Mouse (Mus musculus) left cerebral cortex, adult 11 months (tissue): ENCODE measurements around the gene Cdkl4.
"Not testable (repeated sequence)": the region's sequence is repeated elsewhere in the genome, so short reads cannot be mapped to it uniquely, and the experiment has no call there.

ENCODE experiments used
- DNase-seq: peaks from one replicate; pipeline ENCODE4 v3.0.0; 2022; ENCODE audit warnings: low spot score

Gene Cdkl4

DNA sequence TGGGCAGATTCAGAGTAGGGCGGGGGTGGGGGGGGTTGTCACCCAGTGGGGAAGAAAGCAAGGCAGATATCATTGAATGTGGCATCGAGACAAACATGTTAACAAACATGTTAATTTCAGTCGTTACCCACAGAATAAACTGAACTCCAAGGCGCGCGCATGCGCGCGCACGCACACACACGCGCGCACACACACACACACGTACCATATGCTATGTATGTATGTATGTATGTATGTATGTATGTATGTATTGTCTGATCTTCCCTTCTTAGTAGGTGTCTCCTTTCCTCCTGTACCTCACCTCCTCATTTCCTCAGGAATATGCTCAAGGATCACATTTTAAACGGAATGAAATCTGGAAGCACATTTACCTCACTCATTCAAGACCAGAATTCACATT, at the start of gene Cdkl4:
Gene Cdkl4, minus strand, starts transcription at position 175 of the 400 bp plus-strand sequence.
- DNase-seq = no peak

- no peak for DNase-seq
Observed at GRCm38 (mm10) chr17:80624979-80625378, 47.4 kb upstream of the Cdkl4 start.

DNA sequence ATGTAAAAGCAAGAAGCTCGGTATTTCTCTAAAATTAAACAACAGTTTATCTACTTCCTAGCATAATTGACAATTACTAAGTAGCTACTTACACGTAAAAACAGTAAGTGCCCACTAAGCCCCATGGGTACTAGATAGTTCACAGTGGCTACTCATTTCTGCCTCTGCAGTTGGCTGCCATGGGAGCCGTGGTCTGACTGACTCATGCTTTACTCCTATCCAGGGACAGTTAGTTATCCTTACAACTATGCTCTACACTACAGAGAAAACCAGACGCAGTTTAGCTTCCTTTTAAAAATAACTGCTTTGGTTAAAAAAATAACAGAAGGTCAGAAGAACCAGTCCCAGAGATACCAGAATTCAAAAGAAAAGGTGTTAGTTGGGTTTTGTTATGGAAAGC, 44.1 kb upstream of the Cdkl4 start:
- DNase-seq = no peak

DNA sequence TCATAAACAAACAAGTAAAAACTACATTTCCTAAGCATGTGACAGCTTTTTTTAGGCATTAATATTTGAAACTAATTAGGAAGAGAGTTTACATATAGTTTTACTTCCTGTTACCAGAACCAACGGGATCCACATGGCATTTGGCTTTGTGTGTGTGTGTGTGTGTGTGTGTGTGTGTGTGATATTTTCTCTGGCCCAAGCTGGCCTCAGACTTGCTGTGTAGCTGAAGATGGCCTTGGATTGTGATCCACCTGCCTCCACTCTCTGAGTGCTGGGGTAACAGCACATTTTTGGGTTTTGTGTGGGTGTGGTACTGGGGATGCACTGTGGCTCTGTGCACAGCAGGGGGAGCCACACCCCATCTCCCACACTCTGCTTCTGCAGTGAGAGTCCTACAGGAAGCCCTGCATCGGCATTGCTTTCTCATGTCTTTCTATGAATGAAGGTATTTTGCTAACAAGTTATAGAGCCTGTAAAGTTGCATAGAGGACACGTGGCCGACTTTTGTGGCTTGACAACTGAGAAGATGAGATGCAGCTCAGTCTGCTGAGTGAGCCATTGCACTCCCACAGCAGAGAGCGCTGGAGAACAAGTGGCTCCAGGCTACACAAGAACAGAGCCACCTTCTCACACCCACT, 43.3 kb upstream of the Cdkl4 start:
- DNase-seq = no peak

DNA sequence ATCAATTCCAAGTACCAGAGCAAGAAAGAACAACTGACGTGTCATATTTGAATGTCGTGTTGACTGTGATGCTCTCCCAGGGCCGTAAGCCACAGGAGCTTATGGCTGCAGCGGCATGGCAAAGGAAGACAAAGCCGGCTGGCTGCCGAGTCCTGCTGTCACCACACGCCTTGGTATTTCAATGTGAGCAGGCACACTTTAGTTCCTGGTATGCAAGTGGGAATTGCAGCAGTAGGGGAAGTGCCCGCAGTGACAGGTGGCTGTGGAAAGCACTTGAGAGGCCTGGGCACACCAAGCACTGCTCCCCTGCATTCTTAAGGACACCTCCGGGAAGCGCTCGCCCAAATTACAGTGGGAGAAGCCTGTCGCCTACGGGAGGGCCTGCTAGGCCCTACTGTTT, 41.9 kb upstream of the Cdkl4 start:
- no peak for DNase-seq

- DNase-seq = no peak
Observed at GRCm38 (mm10) chr17:80618890-80619289, 41.3 kb upstream of the Cdkl4 start.

GRCm38 (mm10) chr17:80603806-80604205, 26.2 kb upstream of the Cdkl4 start:
- no peak for DNase-seq

DNA sequence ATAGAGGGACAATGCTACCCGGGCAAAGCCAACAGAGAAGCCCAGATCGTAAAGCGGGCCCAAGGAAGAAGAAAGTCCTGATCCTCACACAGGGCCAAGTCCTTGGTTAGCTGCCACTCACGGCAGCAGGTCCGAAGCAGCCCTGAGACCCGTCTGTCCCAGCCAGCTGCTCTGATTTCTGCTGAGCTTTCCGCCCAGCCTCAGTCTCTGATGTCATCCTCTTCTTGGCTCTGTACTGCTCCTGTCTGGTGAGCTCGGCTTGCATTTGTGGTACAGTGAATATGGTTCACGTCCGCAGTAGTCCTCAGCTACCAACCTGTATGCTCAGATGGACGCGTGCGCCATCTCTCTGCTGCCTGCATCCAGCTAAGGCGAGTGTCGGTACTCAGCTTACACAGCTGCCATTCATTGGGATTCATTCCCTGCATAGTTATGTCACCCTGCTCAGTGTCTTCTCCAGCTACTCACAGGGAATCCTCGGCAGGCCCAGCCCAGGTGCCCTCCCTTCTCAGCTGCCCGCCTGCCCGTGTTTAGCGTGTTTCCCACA, 25.5 kb upstream of the Cdkl4 start:
- no peak for DNase-seq

GRCm38 (mm10) chr17:80601371-80601770, 23.8 kb upstream of the Cdkl4 start:
- DNase-seq = no peak

DNA sequence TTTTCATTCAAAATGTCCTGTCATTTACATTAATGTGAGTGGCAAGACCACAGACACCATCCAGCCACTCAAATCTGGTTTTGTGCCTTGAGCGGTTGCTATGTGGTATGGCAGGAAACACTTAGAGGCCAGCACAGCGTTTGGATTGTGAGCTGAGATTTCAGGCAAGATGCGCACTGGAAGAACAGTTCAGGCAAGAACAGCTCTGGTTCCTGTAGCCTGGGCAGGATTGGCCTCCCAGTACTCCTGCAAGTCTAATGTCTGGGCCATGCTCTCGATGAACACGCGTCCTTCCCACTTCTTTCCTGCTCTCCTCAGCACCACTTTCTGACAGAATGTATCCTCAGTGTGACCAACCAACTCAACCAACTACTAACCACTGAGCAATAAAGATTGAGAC, 5.4 kb upstream of the Cdkl4 start:
- DNase-seq = no peak

DNA sequence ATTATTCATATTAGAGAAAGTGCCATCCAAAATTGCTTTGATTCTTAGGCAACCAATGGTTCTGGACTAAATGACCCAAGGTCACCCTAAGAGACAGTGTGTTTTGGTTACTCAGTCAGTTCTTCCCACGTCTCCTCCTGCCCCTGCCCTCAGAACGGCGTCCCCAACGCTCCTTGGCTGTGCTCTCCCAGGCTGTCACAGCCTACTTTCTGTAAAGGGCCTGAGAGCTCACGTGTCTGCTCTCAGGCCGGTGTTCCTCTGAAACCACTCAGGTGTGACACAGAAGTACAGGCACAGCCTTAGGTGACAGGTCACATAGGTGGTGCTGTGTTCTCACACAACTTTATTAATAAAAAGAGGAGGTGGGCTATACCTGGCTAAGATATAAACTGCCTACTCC, 2.3 kb upstream of the Cdkl4 start:
- DNase-seq = no peak

DNA sequence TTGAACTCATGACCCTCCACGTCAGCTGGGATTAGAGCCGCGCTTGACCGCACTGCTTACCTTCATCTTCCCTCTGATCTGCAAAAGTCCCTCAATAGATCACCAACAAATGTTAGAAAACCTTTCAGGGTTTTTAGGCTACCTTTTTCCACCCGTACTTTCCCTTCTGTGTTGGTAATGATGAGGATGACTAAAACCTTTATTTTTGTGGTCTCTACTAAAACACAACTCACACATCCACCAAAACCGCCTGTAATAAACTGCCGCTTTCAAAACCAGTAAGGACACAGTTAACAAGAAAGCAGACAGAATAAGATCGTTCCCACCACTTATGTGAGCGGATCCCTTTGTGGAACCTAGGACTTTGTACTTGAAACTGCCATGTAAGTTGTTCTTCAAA, 1.5 kb upstream of the Cdkl4 start:
- DNase-seq = no peak

DNA sequence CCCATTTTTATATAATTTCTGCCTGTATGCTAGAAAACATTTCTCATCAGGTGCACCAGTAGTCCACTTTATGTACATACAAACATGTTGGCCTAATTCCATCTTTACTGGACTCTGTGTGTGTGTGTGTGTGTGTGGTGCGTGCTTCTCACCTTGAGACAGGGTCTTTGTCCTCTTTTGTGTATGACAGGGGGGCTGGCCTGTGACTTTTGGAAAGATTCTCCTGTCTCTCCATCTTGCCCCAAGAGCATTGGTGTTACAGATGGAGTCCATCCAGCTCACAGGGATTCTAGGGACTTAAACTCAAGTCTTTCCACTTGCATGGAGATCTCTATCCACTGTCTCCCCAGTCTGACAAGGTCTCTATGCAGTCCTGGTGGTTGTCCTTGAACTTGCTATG, 428 bp upstream of the Cdkl4 start:
- no peak for DNase-seq

- DNase-seq = peak; percentile 49
Observed at GRCm38 (mm10) chr17:80577214-80577613, 399 bp downstream of the Cdkl4 start.

DNA sequence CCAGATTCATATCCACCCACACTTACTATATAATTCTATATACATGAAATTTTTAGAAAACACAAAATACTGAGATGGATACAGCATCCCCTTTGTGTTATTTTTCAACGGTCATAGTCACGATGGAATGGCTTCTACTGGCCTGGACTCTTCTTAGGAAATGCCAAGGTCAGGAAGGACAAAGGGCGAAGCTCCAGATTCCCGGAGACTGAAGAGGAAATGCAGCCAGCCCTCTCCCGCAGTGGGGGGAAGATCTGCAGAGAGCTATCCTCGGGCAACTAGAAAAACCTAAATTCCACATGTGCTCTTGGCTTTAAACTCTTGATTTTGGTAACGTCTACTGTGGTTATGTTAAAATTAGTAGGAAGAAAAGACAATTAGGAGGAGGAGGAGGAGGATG, 2.6 kb downstream of the Cdkl4 start:
- DNase-seq = no peak

DNA sequence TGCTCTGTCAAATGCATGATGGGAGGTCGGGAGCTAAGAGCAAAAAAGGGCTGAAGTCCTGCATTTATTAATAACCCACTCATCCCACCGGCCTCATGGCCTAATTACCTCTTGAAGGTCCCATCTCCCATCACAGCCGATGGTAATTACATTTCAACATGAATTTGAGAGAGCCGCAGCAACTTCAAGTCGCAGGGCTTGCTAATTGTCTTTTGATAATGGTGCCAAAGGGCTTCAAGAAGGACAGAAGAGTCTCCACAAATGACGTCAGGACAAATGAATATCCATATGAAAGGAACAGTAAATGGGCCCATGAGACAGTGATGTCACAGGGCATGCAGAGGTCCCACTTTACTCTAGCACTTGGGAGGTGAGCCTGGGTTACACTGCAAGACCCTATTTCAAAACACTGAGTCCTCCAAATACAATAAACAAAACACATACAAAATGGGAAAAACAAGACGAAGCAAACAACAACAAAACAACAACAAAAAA, 3.1 kb downstream of the Cdkl4 start:
- DNase-seq = no peak

GRCm38 (mm10) chr17:80572187-80572935, 5.3 kb downstream of the Cdkl4 start:
- DNase-seq = no peak

- DNase-seq = no peak
Observed at GRCm38 (mm10) chr17:80571460-80571859, 6.2 kb downstream of the Cdkl4 start.

DNA sequence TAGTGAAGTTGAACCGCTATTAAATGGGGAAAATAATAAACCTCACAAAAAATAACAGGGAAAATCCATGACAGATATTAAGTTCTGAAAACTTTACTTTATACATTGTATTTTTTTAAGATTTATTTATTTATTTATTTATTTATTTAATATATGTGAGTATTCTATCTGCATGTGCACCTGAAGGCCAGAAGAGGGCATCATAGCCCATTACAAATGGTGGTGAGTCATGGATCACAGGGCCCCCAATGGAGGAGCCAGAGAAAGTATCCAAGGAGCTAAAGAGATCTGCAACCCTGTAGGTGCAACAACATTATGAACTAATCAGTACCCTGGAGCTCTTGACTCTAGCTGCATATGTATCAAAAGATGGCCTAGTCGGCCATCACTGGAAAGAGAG, 7.9 kb downstream of the Cdkl4 start:
- DNase-seq = not testable (repeated sequence)

GRCm38 (mm10) chr17:80568842-80569601, 8.6 kb downstream of the Cdkl4 start:
- DNase-seq = no peak

DNA sequence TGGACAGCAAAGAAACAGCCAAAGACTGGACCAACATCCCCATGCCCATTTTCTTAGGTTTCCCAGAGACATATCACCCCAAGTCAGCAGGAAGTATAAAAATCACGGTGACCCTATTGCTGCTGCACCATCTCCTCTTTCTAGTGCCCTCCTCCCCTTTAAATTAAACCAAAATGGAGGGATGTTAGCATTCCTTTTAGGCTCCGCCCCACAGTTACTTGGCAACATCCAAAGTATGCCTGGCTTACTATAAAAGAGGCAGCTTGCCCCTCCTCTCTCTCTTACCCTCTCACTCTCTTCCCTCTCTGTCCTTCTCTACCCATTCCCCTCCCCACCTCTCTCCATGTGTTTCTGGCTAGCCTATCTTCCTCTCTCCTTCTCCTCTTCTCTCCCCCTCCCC, 9.2 kb downstream of the Cdkl4 start:
- no peak for DNase-seq

- no peak for DNase-seq
Observed at GRCm38 (mm10) chr17:80564611-80564924, 13.0 kb downstream of the Cdkl4 start.
